28 mouse cellular contexts compared by ENCODE assay signal in genomic region chr16:18838346-18838745, GRCm38 (mm10). TPM values are rescaled to one million over a fixed set of nuclear protein-coding genes. Genes with fewer than 3 reads are reported as not detected.
"Had no signal": no experiment of that assay in that cellular context is flagged by ENCODE, and none has a peak within 500 bp of the region (broad histone marks: within the 10 kb centered on the region; RNA-seq: fewer than 3 reads in every experiment).

No protein-coding gene starts in this region.

- H3K9me3 ChIP-seq: heart, embryonic 13.5 days; heart, embryonic 15.5 days; hindbrain, embryonic 10.5 days; hindbrain, embryonic 12.5 days; intestine, embryonic 15.5 days; kidney, embryonic 15.5 days; limb, embryonic 10.5 days; limb, embryonic 12.5 days; liver, embryonic 13.5 days; liver, embryonic 15.5 days had no signal

- DNase-seq: gastrocnemius, adult 2 months; gastrocnemius, postnatal 10 days; gastrocnemius, postnatal 25 days; kidney, adult 2 months; kidney, adult 9 months; kidney, postnatal 14 days; kidney, postnatal 36 days; layer of hippocampus, adult 9-11 months; liver; liver, embryonic 13.5 days; liver, postnatal 0 days had no signal

- H3K4me3 ChIP-seq: gastrocnemius, adult 2 months; heart, embryonic 13.5 days; heart, embryonic 15.5 days; hindbrain, embryonic 10.5 days; hindbrain, embryonic 12.5 days; intestine, embryonic 15.5 days; kidney, embryonic 15.5 days; left cerebral cortex, adult 2 months; limb, embryonic 10.5 days; limb, embryonic 12.5 days; liver, embryonic 13.5 days; liver, embryonic 15.5 days had no signal

- H3K4me1 ChIP-seq: hindbrain, embryonic 12.5 days; intestine, embryonic 15.5 days had no signal

- ATAC-seq: hindbrain, embryonic 16.5 days; inflammation-experienced regulatory T-cells, adult 6 months; intestine, embryonic 15.5 days; intestine, postnatal 0 days; liver, postnatal 0 days had no signal

- H3K27me3 ChIP-seq: heart, embryonic 13.5 days; heart, embryonic 15.5 days; hindbrain, embryonic 12.5 days; intestine, embryonic 15.5 days; kidney, embryonic 15.5 days; limb, embryonic 12.5 days; liver, embryonic 13.5 days; liver, embryonic 15.5 days had no signal

- H3K27ac ChIP-seq: gastrocnemius, adult 2 months; heart, embryonic 13.5 days; heart, embryonic 15.5 days; hindbrain, embryonic 10.5 days; hindbrain, embryonic 12.5 days; hindbrain, embryonic 14.5 days; intestine, embryonic 15.5 days; kidney, embryonic 15.5 days; kidney, postnatal 0 days; left cerebral cortex, adult 2 months; limb, embryonic 10.5 days; limb, embryonic 12.5 days; liver, embryonic 13.5 days; liver, embryonic 15.5 days had no signal

RNA-seq across cellular contexts. Expression of gene Gm28539, which starts 2.0 kb away (rescaled TPM):
- polyA plus RNA-seq: frontal cortex, adult 2 months; heart, embryonic 13.5 days; heart, embryonic 15.5 days; heart, postnatal 0 days; hindbrain, embryonic 10.5 days; hindbrain, embryonic 12.5 days; hindbrain, embryonic 14.5 days; hindbrain, embryonic 16.5 days; inflammation-experienced regulatory T-cells, adult 6 months; intestine, embryonic 15.5 days; intestine, postnatal 0 days; kidney, adult 2 months; kidney, embryonic 15.5 days; kidney, postnatal 0 days; limb, embryonic 10.5 days; limb, embryonic 12.5 days; liver, embryonic 13.5 days; liver, embryonic 15.5 days; liver, postnatal 0 days had no signal
